ENCODE assay signal across 8 mouse cellular contexts in genomic region chr5:143053132-143053972, GRCm38 (mm10). TPM values are rescaled to one million over a fixed set of nuclear protein-coding genes. Genes with fewer than 3 reads are reported as not detected.
A peak's percentile ranks its signal among the peaks of the same experiment; 100 is the strongest.
DNase-seq lines count a peak whose midpoint lies in the region; ATAC-seq lines count a peak whose summit lies in the region.

No protein-coding gene starts in this region.

- no peak overlapping the region for H3K4me3 ChIP-seq in heart, embryonic 16.5 days (ENCODE audit: low read length)
- no peak overlapping the region for H3K4me3 ChIP-seq in embryonic facial prominence, embryonic 14.5 days (ENCODE audit: low read depth, low read length)
- H3K4me3 ChIP-seq in midbrain, embryonic 16.5 days (ENCODE audit: low read depth, low read length), result no peak overlapping the region

- H3K4me1 ChIP-seq in heart, embryonic 16.5 days (ENCODE audit: control insufficient read depth, insufficient read depth, low read length), result peaks cover 71% of the 10 kb centered on the region
- peaks cover 22% of the 10 kb centered on the region for H3K4me1 ChIP-seq in embryonic facial prominence, embryonic 14.5 days (ENCODE audit: control insufficient read depth, insufficient read depth, low read length)
- peaks cover 28% of the 10 kb centered on the region for H3K4me1 ChIP-seq in midbrain, embryonic 16.5 days (ENCODE audit: control insufficient read depth, insufficient read depth, low read length)

- no peaks in the 10 kb centered on the region for H3K9me3 ChIP-seq in heart, embryonic 16.5 days (replicated peaks; ENCODE audit: control insufficient read depth, low read length)
- H3K9me3 ChIP-seq in embryonic facial prominence, embryonic 14.5 days (ENCODE audit: control insufficient read depth, low read length), result no peaks in the 10 kb centered on the region
- H3K9me3 ChIP-seq in midbrain, embryonic 16.5 days (replicated peaks; ENCODE audit: control insufficient read depth, low read length, poor library complexity, severe bottlenecking), result no peaks in the 10 kb centered on the region

- no peak for DNase-seq in heart, postnatal 25 days (ENCODE audit: low spot score)
- peak; percentile 87 for DNase-seq in embryonic facial prominence, embryonic 14.5 days (ENCODE audit: low spot score)
- DNase-seq in layer of hippocampus, postnatal 36 days, result peak; percentile 51 to 55
- DNase-seq in thymus, postnatal 25 days, result no peak
- no peak for DNase-seq in thymus, postnatal 14 days
- no peak for DNase-seq in spleen, adult 12 weeks (ENCODE audit: low spot score)

- peak overlapping the region; percentile 67 for H3K27ac ChIP-seq in heart, embryonic 16.5 days (ENCODE audit: low read length)
- peak overlapping the region; percentile 76 for H3K27ac ChIP-seq in embryonic facial prominence, embryonic 14.5 days (replicated peaks; ENCODE audit: low read depth, low read length)
- H3K27ac ChIP-seq in midbrain, embryonic 16.5 days (ENCODE audit: low read length), result peak overlapping the region; percentile 68

- H3K4me2 ChIP-seq in heart, embryonic 16.5 days (ENCODE audit: low read depth, low read length), result no peak overlapping the region
- no peak overlapping the region for H3K4me2 ChIP-seq in embryonic facial prominence, embryonic 14.5 days (ENCODE audit: low read depth, low read length)
- no peak overlapping the region for H3K4me2 ChIP-seq in midbrain, embryonic 16.5 days (ENCODE audit: low read length)

- peak; percentile 56 for ATAC-seq in heart, embryonic 16.5 days (replicated peaks; ENCODE audit: extremely low read depth, insufficient read depth, low FRiP score)
- peak; percentile 74 for ATAC-seq in embryonic facial prominence, embryonic 14.5 days (ENCODE audit: low read depth)
- ATAC-seq in midbrain, embryonic 16.5 days, result no peak; the same call in 1 of the 2 replicates

- 0 out of 2 replicates have a peak, but pooled peaks cover 2% of the 10 kb centered on the region for H3K36me3 ChIP-seq in heart, embryonic 16.5 days (ENCODE audit: control insufficient read depth, insufficient read depth)
- H3K36me3 ChIP-seq in embryonic facial prominence, embryonic 14.5 days (ENCODE audit: control insufficient read depth, insufficient read depth, low read length), result peaks cover 11% of the 10 kb centered on the region; the same call in 1 of the 2 replicates
- no peaks in the 10 kb centered on the region for H3K36me3 ChIP-seq in midbrain, embryonic 16.5 days (ENCODE audit: control insufficient read depth, insufficient read depth, low read length)

- WGBS in heart, embryonic 16.5 days, result 51% methylated on average over 5 of the region's 5 CpGs
- 60% methylated on average over 5 of the region's 5 CpGs for WGBS in embryonic facial prominence, embryonic 14.5 days
- 34% methylated on average over 5 of the region's 5 CpGs for WGBS in midbrain, embryonic 16.5 days

- no peak overlapping the region for H3K9ac ChIP-seq in heart, embryonic 16.5 days (ENCODE audit: low read length)
- no peak overlapping the region for H3K9ac ChIP-seq in embryonic facial prominence, embryonic 14.5 days (ENCODE audit: low read depth, low read length)
- 0 out of 2 replicates have a peak overlapping the region, but pooled peaks have one; percentile 1 for H3K9ac ChIP-seq in midbrain, embryonic 16.5 days (ENCODE audit: low read depth, low read length)

- H3K27me3 ChIP-seq in heart, embryonic 16.5 days (ENCODE audit: control insufficient read depth, insufficient read depth, low read length), result no peaks in the 10 kb centered on the region
- H3K27me3 ChIP-seq in embryonic facial prominence, embryonic 14.5 days (replicated peaks; ENCODE audit: control insufficient read depth, insufficient read depth, low read length), result no peaks in the 10 kb centered on the region
- no peaks in the 10 kb centered on the region for H3K27me3 ChIP-seq in midbrain, embryonic 16.5 days (ENCODE audit: control insufficient read depth, insufficient read depth, low read depth, low read length)

- intact Hi-C loops in heart, postnatal 25 days (cut with DNase I), result no loop called here

RNA-seq across cellular contexts. Expression of gene Rnf216, which starts 59.4 kb away (rescaled TPM):
- polyA plus RNA-seq in heart, embryonic 16.5 days (2015; fragmentation: Nextera tagmentation; extraction: Ambion mirVana), result 22.7 and 24.7 TPM in 2 replicates
- 10 to 100 TPM; 22.8 to 26.2 TPM for total RNA-seq in heart, postnatal 25 days (2021)
- polyA plus RNA-seq in embryonic facial prominence, embryonic 14.5 days (2014; fragmentation: Nextera tagmentation; extraction: Ambion mirVana), result 33.1 and 34.0 TPM in 2 replicates
- total RNA-seq in layer of hippocampus, postnatal 36 days (2021), result 10 to 100 TPM; 49.3 to 51.1 TPM
- polyA plus RNA-seq in midbrain, embryonic 16.5 days (2015; fragmentation: Nextera tagmentation; extraction: Ambion mirVana), result 28.9 and 34.4 TPM in 2 replicates

Comparison
In these comparisons a context has a peak if more than half of its experiments do, and no peak if none do; other contexts are left out.
1. DNase-seq: peak in embryonic facial prominence, embryonic 14.5 days (single experiment) and layer of hippocampus, postnatal 36 days (2 of 2); none in heart, postnatal 25 days (single experiment), thymus, postnatal 25 days (single experiment), thymus, postnatal 14 days (single experiment) and spleen, adult 12 weeks (single experiment).
2. Peak in every context shown above with its lines, with median percentiles within 50 percentile points of each other: H3K27ac ChIP-seq.